Mouse (Mus musculus) left cerebral cortex, postnatal 10 days (tissue): ENCODE data around the gene Vasp. TPM values are rescaled to one million over a fixed set of nuclear protein-coding genes. Genes with fewer than 3 reads are reported as not detected.

Experiments
- DNase-seq, 2 experiments: peaks; one replicate each; pipeline ENCODE4 v3.0.0; 2021 to 2022; ENCODE audit warnings: low spot score in 2 of 2, mixed read lengths in 1 of 2; ENCODE audit errors: extremely low spot score in 1 of 2
- intact Hi-C: fragments of 180-260 bp; cut with DNase I; formaldehyde crosslinking; loops from one replicate; pipeline ENCODE4 v1.15.1; 2025
- total RNA-seq, 2 experiments: library from RNA; stranded (reverse); gene quantifications; 2 replicates each; pipeline ENCODE4 v1.2.3; 2021

Vasp gene
- total RNA-seq, 2 experiments from 2014 or later, result 23.1 to 23.5 TPM

DNA sequence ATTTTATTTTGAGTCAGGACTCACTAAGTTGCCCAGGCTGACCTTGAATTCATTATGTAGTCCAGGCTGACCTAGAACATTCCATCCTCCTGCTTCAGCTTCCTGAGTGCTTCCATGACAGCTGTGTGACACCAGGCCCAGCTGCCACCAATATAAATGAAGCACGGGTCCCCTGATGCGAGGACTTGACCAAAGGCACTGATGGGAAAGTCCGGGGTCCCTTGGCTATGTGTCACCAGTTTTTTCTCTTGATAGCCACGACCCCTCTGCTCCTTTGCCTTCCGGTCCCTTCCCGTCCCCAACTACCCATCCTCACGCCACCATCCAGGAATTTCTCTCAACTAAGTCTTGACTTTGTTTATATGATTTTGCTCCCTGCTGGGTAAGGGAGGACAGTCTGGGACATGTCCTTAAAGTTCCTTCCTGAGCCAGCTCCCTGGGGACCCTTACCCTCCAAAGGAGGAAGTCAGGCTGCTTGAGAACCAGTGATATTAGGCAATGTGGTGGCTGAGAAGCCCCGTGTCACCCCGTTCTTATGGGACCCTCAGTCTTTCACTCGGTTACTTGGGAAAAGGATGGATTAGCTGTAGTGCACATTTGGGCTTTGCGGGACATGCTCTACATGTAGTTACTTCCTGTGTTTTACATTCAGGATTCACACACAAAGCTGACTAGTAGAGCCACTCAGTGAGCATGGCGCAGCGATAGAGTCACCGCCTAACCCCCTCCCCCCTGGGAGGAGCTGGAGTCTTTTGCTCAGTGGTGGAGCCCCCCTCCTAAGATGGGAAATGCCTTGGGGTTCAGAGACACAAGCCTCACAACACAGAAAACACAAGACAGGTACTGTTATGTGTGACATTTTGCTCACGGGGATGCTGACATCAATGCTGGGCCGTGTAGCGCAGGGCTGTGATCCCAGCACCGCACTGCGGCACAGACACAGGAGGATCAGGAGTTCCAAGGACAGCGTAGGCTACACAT is 44.5 kb downstream of the Vasp start:
- DNase-seq, result peak; percentile 42 to 75
- intact Hi-C loops, result no loop called here

DNA sequence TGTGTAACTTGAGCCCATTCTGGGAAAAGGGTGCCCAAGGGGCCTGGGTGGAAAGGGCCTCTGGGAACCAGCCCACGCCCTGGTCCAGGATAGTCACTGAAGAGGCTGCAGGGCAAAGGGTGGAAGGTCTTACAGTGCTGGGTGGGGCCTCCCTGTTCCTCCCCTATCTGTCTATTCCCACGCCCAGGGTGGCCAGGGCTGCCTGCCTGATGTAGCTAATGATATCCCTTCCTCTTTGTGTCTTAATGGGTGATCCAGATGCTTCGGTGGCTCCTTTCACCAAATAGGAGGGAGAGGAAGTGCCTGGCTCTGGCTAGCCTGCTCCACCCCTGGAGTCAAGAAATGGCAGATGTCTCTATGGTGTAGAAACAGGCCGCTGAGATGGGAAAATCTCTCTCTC is 46.7 kb downstream of the Vasp start:
- intact Hi-C loops, result no loop called here
- peak in 1 of 2 experiments; percentile 27 for DNase-seq

DNA sequence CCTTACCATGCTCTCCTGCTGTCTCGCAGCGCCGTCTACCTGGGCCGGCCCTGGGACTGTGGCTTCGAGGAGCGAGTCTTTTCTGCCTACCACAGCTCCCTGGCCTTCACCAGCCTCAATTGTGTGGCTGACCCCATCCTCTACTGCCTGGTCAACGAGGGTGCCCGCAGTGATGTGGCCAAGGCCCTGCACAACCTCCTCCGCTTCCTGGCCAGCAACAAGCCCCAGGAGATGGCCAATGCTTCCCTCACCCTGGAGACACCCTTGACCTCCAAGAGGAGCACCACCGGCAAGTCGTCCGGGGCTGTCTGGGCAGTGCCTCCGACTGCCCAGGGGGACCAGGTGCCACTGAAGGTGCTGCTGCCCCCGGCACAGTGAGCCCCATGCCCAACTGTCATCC is 48.7 kb downstream of the Vasp start:
- intact Hi-C loops, result no loop called here
- no peak for DNase-seq

DNA sequence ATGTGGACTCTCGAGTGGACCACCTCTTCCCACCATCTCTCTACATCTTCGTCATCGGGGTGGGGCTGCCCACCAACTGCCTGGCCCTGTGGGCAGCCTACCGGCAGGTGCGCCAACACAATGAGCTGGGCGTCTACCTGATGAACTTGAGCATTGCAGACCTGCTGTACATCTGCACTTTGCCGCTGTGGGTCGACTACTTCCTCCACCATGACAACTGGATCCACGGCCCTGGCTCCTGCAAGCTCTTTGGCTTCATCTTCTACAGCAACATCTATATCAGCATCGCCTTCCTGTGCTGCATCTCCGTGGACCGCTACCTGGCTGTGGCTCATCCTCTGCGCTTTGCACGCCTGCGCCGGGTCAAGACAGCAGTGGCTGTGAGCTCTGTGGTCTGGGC is 49.4 kb downstream of the Vasp start:
- intact Hi-C loops, result no loop called here

DNA sequence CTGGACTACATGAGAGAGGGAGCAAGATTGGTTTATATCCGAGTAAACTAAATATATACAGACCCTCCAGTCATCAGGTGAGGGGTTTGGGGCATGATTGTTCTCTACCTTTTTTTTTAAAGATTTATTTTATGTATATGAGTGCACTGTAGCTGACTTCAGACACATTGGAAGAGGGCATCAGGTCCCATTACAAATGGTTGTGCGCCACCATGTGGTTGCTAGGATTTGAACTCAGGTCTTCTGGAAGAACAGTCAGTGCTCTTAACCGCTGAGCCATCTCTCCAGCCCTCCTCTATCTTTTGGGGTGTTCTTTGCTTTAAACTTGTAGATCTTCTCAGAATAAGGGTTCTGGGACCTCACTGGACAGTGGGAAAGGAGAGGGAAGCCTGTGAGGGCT is 51.6 kb downstream of the Vasp start:
- intact Hi-C loops, result no loop called here
- DNase-seq, result no peak

More for the DNA sequence above, 49.4 kb downstream of the Vasp start:
- no peak for DNase-seq

DNA sequence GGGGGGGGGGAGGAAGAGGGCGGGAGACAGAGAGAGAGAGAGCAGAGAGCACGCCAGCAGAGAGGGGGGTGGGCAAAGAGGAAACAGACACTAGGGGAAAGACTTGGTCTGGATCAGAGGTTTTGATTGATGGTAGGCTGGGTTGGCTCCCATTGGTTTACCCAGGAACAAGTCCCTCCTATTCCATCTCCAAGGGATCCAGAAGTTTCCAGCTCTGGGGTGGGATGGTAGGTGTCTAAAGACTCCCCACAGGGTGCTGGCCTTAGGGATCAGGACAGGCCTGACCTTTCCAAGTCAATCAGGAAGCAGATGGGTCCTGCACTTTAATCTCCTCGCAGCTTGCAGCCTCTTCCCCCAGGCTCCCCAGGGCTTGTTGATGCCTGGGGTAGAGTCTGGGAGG is 53.7 kb downstream of the Vasp start:
- intact Hi-C loops, result loop anchor here (10.0 kb wide), 1 partner anchor 153 kb away; no protein-coding TSS in a partner anchor

DNA sequence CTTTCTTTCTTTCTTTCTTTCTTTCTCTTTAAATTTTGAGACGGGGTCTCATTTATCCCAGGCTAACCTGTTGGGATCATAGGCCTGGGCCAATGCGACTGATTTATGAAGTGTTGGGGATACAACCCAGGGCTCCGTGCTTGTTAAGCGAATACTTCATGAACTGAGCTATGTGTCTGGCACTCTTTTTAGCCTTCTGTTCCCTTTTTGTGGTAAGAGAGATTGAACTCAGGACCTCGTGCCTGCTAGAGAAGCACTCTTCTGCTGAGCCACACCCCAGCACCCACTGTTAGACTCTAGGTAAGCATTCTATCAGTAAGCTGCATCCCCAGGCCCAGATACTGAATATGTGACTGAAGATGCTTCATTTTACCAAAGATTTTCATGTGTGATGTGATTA is 54.1 kb downstream of the Vasp start:
- no peak for DNase-seq
- intact Hi-C loops, result loop anchor here (10.0 kb wide), 1 partner anchor 153 kb away; no protein-coding TSS in a partner anchor

More for the DNA sequence above, 53.7 kb downstream of the Vasp start:
- DNase-seq, result peak in 1 of 2 experiments; percentile 74

DNA sequence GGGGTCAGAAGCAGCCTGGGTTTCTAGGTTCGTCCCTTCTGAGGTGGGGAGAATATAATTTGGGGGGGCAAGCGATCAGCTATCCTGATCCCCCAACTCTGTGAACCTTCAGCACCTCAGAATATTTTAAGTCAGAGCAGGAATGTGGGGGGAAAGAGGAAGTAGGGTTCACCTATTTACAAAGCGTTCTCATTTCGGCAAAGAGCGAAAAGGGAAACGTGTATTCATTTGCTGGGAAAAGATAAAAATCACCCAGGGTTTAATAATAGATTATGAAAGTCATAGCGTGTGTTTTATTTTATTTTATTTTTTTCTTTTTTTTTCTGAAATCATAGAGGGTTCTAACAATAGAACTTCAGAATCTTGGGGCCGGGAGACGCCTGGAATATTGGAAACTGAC is 56.7 kb downstream of the Vasp start:
- DNase-seq, result no peak
- intact Hi-C loops, result loop anchor here (10.0 kb wide), 1 partner anchor 150 kb away; no protein-coding TSS in a partner anchor

DNA sequence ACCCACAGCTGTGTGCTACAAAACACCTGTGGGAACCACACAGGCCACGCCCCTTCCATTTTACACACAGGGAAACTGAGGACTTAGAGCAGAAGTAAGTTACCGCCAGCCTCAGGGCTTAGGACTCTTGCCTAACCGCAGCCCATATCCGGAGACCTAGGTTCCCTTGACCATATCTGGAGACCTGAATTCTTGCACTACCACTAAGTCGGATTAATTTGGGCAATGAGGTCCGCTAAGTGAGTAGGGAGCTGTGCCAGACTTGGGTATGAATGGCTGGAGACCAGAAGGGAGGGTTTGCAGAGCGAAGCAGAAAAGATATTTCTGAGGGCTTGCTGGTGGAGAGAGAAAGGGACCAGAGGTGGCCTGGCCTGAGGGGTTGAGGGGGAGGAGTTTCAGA is 57.2 kb downstream of the Vasp start:
- intact Hi-C loops, result loop anchor here (10.0 kb wide), 1 partner anchor 150 kb away; no protein-coding TSS in a partner anchor
- DNase-seq, result no peak

DNA sequence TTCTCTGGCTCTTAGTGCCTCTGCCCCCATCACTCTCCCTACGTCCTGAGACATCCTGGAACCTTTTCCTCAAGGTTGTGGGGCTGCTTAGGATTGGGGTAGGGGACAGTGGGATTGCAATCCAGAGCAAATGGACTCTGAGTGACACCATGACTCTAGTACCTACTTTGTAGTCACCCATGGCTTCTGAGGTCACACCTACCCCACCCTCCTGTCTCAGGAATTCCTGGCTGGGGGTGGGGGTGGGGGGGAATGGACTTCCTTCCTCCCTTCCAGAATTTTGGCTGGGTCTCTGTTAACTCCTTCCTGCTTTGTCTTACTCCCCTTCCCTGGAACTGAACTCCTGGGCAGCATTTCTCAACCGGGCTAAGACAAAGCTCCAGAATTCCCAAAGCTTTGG is 58.2 kb downstream of the Vasp start:
- intact Hi-C loops, result loop anchor here (10.0 kb wide), 1 partner anchor 149 kb away; no protein-coding TSS in a partner anchor

DNA sequence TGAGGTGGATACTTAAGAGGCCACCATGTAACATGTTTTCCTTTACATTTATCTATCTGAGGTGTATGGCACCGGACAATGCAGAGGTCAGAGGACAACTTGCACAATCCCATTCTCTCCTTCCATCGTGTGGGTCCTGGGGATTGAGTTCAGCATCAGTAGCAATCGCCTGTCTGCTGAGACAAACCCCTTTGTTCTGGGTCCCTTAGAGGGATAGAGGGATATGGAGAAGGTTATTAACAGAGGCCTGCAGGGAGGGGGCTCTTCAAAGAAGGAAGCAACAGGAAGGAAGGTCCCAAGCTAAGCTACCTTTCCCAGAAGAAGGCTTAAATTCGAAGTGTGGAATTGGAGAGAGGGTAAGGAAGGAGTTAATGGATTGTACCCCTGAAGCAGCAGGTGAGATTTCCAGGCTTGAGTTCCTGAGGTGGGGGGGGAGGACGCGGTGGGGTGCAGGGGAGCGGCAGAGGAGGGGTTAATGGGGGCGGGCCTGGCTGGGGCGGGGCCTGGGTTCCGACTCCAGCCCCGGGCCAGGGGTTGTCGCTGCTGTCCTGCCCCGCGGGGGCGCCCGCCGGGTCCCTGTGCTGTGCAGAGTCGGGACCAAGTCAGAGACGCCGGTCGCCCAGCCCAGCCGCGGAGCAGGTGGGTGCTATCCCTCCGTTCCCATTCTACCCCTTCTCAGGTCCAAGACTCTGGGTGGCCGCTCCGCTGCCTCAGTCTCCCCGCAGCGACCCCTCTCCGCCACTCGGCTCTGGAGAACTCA is 59.4 kb downstream of the Vasp start, which contains the start of gene Gpr4:
Gene Gpr4 (plus strand): TSS at position 543 of the 760 bp plus-strand sequence.
- intact Hi-C loops, result loop anchor here (10.0 kb wide), 1 partner anchor 147 kb away; no protein-coding TSS in a partner anchor
- peak in 1 of 2 experiments; percentile 82 for DNase-seq

More for the DNA sequence above, 58.2 kb downstream of the Vasp start:
- no peak for DNase-seq

DNA sequence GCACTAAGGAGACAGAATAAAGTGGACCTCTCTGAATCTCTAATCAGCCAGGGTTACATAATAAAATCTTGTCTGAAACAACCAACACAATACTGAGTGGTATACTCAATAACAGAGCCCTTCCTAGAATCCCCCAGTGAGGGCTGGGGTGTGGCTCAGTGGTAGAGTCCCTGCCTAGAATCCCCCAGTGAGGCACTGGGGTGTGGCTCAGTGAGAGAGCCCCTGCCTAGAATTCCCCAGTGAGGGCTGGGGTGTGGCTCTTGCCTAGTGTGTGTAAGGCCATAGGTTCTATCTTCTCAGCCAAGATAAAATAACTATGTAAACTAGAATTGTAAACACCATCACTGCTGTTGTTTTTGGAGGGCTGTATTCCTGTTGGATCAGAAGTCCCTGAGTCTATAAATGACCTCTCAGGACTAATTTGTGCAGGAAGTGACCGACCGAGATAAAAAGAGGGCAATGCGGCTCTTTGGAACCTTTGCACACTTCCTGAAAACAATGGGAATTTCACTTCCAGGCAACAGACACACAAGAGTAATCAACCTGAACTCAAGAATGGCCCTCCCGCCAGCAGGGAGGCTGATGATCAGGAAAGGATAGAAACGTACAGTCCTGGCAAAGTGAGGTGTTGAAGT is 60.5 kb downstream of the Vasp start:
- no peak for DNase-seq
- intact Hi-C loops, result loop anchor here (10.0 kb wide), 1 partner anchor 146 kb away; no protein-coding TSS in a partner anchor

DNA sequence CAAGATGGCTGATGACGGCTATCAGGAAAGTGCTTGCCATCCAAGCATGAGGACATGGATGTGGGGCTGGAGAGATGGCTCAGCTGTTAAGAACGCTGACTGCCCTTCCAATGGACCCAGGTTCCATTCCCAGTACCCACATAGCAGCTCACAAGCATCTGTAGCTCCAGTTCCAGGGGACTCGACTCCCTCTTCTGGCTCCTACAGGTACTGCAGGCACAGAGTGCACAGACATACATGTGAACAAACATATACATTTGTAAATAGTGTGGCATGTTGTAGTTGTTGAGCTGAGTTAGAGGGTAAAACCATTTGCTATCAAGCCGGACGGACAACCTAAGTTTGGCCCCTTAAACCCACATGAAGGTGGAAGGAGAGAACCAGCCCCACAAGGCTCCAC is 61.6 kb downstream of the Vasp start:
- intact Hi-C loops, result loop anchor here (10.0 kb wide), 1 partner anchor 145 kb away; no protein-coding TSS in a partner anchor
- DNase-seq, result no peak

DNA sequence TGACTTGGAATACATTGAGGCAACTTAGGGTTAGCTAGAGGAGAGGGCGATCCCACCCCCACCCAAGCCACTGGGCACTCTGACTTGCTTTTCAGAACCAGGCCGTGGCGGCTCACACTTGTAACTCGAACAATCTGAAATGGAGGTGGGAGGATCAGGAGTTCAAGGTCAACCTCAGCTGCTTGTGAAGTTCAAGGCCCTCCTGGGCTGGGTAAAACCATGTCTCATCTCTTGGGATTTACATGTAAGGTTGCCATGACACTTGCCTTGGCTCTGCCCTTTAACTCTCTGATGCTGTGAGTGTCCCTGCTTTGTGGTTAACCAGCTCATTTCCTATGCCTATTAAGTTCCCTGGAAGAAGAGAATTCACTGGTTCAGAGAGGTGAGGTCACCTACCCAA is 62.1 kb downstream of the Vasp start:
- DNase-seq, result no peak
- intact Hi-C loops, result no loop called here

DNA sequence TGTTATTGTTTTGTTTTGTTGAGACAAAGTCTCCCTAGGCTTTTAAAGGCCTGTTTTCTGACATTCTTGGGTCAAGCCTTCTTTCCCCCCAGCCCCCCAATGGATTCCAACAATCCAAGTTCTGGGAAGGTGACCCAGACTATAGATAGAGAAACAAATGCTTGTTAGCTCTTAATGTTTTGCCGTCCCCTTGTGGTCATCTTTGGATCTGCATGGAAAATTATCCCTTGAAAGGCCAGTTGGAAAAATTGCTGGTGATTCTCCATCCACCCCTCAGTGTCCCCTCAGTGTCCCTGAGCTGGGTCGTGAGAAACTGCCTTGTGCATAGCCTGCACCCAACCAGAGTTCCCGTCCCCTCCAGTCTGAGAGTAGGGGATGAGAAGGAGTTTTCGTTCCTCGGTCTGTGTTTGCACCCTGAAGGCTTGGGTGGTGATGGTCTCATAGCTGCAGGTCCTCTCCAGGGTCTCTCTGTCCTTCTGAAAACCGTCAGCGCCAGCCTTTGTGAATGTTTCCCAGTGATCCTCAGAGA is 62.6 kb downstream of the Vasp start:
- DNase-seq, result peak; percentile 44 to 54
- intact Hi-C loops, result no loop called here

DNA sequence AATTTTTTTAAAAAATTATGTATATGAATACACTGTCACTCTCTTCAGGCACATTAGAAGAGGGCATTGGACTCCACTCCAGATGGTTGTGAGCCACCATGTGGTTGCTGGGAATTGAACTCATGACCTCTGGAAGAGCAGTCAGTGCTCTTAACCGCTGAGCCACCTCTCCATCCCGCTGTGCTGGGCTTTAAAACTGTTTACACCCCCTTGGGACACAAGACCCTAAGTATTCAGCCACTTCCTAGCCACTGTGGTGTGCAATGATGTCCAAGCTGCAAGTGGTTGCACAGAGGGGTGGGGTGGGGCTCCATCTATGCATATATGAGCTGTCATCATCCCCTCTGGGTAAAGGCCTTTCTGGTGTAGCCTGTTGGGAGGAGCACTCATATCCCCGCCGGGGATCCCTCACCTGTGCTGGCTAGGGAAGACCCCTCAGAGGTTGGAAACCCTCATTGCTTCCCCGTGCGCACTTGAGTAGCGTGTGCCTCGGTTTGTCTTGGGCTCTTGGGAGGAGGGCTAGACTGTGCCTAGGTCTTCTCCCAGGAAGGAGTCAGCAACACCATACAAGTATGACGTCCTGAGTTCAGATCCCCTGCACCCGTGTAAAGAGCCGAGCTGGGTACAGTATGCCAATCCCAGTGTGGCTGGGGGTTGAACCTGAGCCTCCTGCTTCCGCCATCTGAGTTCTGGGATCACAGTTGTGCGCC is 63.3 kb downstream of the Vasp start:
- intact Hi-C loops, result no loop called here
- DNase-seq, result no peak
